Mouse (Mus musculus) natural killer cell, adult 2 months (primary cell): ENCODE data around the gene D630003M21Rik.

Experiments
- DNase-seq, 2 experiments: peaks; one replicate each; pipeline ENCODE4 v3.0.0; 2022; ENCODE audit warnings: low spot score in 2 of 2

D630003M21Rik gene

GRCm38 (mm10) chr2:158228670-158229502 is at the start of gene D630003M21Rik:
Gene D630003M21Rik, minus strand, starts transcription at chr2:158229222.
- DNase-seq = no peak

GRCm38 (mm10) chr2:158276878-158277277 is 47.9 kb upstream of the D630003M21Rik start:
- no peak for DNase-seq

- no peak for DNase-seq
Measured at GRCm38 (mm10) chr2:158276451-158276850, 47.4 kb upstream of the D630003M21Rik start.

GRCm38 (mm10) chr2:158275811-158276210 is 46.8 kb upstream of the D630003M21Rik start:
- no peak for DNase-seq

- no peak for DNase-seq
Measured at GRCm38 (mm10) chr2:158275349-158275748, 46.3 kb upstream of the D630003M21Rik start.

GRCm38 (mm10) chr2:158273646-158274045 is 44.6 kb upstream of the D630003M21Rik start:
- no peak for DNase-seq

GRCm38 (mm10) chr2:158270017-158270416 is 41.0 kb upstream of the D630003M21Rik start:
- no peak for DNase-seq

GRCm38 (mm10) chr2:158264877-158265276 is 35.9 kb upstream of the D630003M21Rik start:
- no peak for DNase-seq

- DNase-seq = no peak
Measured at GRCm38 (mm10) chr2:158259498-158259897, 30.5 kb upstream of the D630003M21Rik start.

- DNase-seq = peak; percentile 29 to 56
Measured at GRCm38 (mm10) chr2:158258781-158259180, 29.8 kb upstream of the D630003M21Rik start.

GRCm38 (mm10) chr2:158258005-158258418 is 29.0 kb upstream of the D630003M21Rik start, which contains the start of gene Bpi:
Gene Bpi, plus strand, starts transcription at chr2:158258094.
- peak in 1 of 2 experiments; percentile 12 for DNase-seq

GRCm38 (mm10) chr2:158256894-158257293 is 27.9 kb upstream of the D630003M21Rik start:
- no peak for DNase-seq

- no peak for DNase-seq
Measured at GRCm38 (mm10) chr2:158253806-158254205, 24.8 kb upstream of the D630003M21Rik start.

GRCm38 (mm10) chr2:158250558-158250957 is 21.5 kb upstream of the D630003M21Rik start:
- DNase-seq = no peak

- DNase-seq = no peak
Measured at GRCm38 (mm10) chr2:158248318-158248717, 19.3 kb upstream of the D630003M21Rik start.

- DNase-seq = no peak
Measured at GRCm38 (mm10) chr2:158247852-158248251, 18.8 kb upstream of the D630003M21Rik start.

GRCm38 (mm10) chr2:158245072-158245817 is 16.2 kb upstream of the D630003M21Rik start:
- DNase-seq = no peak

GRCm38 (mm10) chr2:158243129-158243870 is 14.3 kb upstream of the D630003M21Rik start:
- DNase-seq = no peak

- no peak for DNase-seq
Measured at GRCm38 (mm10) chr2:158242170-158242896, 13.3 kb upstream of the D630003M21Rik start.

- DNase-seq = no peak
Measured at GRCm38 (mm10) chr2:158241126-158241738, 12.2 kb upstream of the D630003M21Rik start.

- DNase-seq = no peak
Measured at GRCm38 (mm10) chr2:158238101-158238500, 9.1 kb upstream of the D630003M21Rik start.
